Mouse (Mus musculus) layer of hippocampus, adult 2 months (tissue): Measurements from ENCODE around the gene Cmtm7. TPM values are rescaled to one million over a fixed set of nuclear protein-coding genes. Genes with fewer than 3 reads are reported as not detected.

Experiments
- DNase-seq, 2 experiments: peaks; one replicate each; pipeline ENCODE4 v3.0.0; 2022; ENCODE audit warnings: low spot score in 2 of 2
- H3K27ac ChIP-seq: fragments of 200-600 bp; 2 replicates; pipeline ENCODE4 v1.8.1; 2022
- H3K4me3 ChIP-seq: fragments of 200-600 bp; 2 replicates; pipeline ENCODE4 v1.8.1; 2022; ENCODE audit warnings: mild to moderate bottlenecking
- CTCF ChIP-seq: fragments of 200-600 bp; conservative IDR thresholded peaks from 2 replicates; pipeline ENCODE4 v1.8.1; 2022; ENCODE audit warnings: antibody characterized with exemption, mild to moderate bottlenecking, moderate library complexity
- total RNA-seq, 2 experiments: library from RNA; stranded (reverse); gene quantifications; 2 replicates each; pipeline ENCODE4 v1.2.3; 2021

The Cmtm7 gene
- total RNA-seq, 2 experiments from 2014 or later: 4.3 to 4.8 TPM

DNA sequence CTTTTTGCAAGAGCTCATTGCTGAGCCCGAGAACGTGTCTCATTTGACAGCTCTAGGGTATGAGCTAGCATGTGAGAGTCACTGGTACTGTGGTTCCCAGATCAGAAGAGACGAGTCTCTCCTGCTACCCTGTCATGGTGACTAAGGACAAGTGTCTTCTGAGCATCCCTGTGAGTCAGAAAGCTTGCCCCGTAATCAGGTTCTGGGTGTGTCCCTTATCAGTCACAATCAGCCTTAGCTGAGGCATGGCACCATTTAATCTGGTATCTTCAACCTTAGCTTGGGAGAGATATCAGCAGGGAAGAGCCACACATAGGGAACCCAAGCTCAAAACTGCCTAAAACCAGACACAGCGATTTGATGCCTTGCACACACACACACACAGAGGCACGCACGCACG, 7.0 kb upstream of the Cmtm7 start:
- no peak for DNase-seq
- Histone ChIP-seq H3K27ac (peak overlapping the region; percentile 46; the same call in 1 of the 2 replicates), H3K4me3 (no peak overlapping the region)
- no peak for TF ChIP-seq CTCF

DNA sequence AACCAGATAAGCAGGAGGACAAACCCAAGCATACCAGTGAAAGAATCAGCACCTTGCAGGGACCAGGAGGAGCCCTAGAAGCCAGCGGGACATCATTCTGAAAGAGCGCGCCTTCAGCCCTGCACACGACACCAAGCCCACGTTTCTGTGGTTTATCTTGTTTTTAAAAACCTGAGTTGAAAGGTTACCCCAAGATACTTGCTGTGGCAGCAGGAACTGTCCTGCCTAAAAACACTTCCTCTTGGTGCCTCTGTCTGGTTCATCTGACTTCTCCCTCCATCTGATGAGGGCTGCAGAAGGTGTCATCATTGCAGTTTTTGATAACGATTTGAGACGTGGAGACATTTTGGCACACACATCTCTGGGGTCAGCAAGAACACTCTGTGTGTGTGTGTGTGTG, 6.1 kb upstream of the Cmtm7 start:
- DNase-seq: no peak
- TF ChIP-seq CTCF: no peak
- Histone ChIP-seq H3K27ac (0 out of 2 replicates have a peak overlapping the region, but pooled peaks have one; percentile 43), H3K4me3 (no peak overlapping the region)

DNA sequence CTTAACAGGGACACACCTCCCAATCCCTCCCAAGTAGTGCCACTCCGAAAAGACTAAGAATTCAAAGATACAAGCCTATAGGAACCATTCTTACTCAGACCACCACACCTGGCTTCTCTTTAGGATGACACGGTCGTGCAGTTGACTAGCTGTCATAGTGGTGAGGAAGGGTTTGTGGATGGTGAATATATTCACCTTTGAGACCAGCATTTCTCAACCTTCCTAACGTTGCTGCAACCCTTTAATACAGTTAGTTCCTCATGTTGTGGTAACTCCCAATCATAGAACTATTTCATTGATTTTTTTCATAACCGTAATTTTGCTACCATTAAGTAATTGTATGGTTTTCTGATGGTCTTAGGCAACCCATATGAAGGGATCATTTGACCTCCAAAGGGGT, 5.5 kb upstream of the Cmtm7 start:
- no peak for TF ChIP-seq CTCF
- H3K4me3 ChIP-seq: no peak overlapping the region
- H3K27ac ChIP-seq: 0 out of 2 replicates have a peak overlapping the region, but pooled peaks have one; percentile 43
- DNase-seq: no peak

DNA sequence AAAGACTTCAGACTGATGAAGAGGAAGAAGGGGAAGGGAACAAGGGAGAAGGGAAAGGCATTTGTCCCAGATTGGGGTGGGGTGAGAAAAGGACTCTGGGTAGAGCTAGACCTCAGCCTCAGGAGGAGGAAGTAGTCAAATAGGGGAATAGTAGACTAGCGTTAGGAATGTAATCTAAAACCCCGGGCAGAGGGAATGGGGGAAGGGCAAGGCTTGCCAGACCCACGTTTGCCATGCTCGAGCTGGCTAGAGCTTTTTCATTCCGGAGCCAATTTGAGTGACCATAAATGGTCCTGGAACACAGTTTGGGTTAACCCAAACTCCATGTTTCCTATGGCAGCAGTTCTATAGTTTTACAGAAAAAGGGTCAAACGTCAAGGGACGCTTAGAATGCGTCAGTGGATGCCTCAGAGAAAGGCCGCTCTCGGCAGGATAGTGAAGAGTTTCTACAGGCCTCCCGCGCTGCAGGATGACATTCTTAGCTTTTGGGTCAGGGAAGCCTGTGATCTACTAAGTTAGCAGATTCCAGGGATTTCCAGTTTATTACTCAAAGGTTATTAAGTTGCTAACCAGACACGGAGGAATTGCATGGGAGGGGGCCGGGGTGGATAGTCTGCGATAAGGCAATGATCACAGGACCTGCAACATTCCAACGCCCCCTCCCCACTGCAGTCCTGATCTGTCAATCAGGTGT, 3.9 kb upstream of the Cmtm7 start:
- no peak for TF ChIP-seq CTCF
- DNase-seq: no peak
- H3K27ac ChIP-seq: no peak overlapping the region
- no peak overlapping the region for H3K4me3 ChIP-seq

DNA sequence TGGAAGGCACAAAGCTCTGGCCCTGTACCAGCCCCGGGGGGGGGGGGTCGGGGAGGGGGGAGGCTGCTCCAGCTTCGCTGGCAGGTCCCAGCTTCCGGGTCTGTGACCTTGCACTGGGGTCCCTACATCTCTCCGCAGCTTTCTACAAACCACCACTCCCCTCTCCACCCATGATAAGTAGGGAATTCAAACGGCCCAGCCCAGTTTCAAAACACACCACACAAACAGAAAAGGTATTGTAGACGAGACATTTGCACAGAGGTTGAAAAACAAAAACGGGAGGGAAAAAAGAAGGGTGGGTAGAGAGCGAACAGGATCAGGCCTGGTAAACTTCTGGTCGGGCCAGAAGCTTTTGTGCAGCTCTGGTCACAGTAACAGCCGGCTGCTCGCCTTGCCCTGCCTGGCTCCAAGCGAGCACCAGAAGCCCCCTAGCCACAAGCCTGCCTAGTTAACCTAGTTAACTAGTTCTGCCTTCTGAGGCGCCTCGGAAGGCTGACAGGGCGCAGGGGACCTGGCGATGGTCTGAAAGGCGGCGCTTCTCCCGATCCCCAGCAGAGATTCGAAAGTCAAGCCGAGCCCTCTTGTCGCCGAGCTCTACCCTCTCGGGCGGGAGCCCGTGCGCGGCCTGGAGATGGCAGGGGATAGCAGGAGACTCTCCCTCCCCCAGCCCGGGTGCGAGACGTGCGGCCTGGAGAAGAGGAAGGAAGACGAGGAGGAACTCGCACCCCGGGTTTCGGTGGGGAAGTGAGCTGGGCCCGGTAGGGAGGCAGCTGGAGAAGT, 720 bp downstream of the Cmtm7 start:
- peak overlapping the region; percentile 57; the same call in 1 of the 2 replicates for H3K27ac ChIP-seq
- TF ChIP-seq CTCF: no peak
- no peak for DNase-seq
- H3K4me3 ChIP-seq: peak overlapping the region; percentile 57

DNA sequence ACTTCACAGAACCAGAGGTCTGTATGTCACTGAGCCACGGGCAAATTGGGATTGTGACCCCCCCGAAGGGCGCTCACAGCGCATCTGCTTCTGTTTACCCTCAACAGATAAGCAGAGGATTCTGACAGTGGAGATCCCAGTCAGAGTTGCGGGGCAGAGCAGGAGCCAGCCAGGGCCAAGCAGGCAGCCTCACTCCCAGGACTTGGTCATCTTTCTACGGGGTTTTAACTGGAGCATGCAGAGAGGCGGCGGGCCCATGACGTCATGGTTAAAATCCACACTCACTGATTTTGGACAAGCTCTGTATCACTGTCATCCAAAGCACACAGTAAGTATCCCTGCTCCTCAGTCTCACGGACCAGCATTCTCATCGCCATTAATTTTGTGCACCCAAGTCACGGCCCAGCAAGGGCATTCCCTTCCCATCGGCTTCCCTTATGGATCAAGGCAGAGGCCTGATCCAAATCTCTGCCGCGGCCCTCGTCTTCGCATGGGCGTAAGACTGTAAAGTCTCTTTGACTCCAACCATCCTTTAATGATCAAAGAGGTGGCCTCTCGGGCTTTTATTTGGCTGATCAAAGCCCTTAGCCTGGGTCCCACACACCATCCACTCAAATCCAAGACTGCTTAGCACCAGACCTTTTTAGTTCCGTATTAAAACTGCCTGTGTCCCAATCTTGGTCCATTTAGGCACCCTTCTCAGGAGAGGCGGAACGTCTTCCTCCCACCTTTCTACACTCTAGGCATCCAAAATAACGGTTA, 1.5 kb downstream of the Cmtm7 start:
- no peak for TF ChIP-seq CTCF
- Histone ChIP-seq H3K4me3 (no peak overlapping the region; the same call in 1 of the 2 replicates), H3K27ac (peak overlapping the region; percentile 57; the same call in 1 of the 2 replicates)
- no peak for DNase-seq

DNA sequence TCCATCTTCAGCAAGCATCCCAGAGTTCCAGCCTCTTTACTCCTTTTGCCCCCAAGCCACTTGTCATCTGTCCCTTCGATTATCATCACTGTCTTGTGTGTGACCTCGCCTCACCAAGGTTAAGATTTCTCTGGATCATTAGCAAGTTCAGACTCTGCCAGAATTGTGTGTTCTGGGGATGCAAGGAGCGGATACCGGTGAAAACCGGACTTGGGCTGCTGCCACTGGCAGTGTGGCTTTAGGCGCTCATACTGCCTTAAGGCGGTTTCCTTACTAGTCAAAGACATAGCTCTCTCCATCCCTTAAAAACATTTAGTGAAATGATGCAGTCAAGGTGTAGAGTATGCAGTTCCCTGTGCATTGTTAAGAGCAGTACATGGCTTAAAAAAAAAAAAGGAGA, 2.8 kb downstream of the Cmtm7 start:
- TF ChIP-seq CTCF: no peak
- H3K27ac ChIP-seq: no peak overlapping the region
- no peak for DNase-seq

DNA sequence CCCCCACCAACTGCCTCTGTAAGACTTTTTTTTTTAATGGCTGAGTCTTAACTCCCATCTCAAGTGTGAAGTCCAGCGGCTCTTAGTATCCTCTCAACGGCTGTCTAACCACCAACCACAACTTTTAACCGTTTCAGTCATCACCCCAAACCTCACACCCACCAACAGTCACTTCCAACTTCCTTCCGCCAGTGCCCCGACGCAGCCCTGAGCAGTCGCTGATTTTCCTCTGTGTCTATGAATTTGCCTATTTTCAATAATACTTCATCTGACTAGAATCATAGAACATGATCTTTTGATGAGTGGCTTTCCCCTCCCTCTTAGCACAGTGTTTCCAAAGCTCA, 3.6 kb downstream of the Cmtm7 start:
- no peak for TF ChIP-seq CTCF
- DNase-seq: no peak
- Histone ChIP-seq H3K27ac (no peak overlapping the region), H3K4me3 (no peak overlapping the region)

More for the DNA sequence above, 2.8 kb downstream of the Cmtm7 start:
- H3K4me3 ChIP-seq: no peak overlapping the region

DNA sequence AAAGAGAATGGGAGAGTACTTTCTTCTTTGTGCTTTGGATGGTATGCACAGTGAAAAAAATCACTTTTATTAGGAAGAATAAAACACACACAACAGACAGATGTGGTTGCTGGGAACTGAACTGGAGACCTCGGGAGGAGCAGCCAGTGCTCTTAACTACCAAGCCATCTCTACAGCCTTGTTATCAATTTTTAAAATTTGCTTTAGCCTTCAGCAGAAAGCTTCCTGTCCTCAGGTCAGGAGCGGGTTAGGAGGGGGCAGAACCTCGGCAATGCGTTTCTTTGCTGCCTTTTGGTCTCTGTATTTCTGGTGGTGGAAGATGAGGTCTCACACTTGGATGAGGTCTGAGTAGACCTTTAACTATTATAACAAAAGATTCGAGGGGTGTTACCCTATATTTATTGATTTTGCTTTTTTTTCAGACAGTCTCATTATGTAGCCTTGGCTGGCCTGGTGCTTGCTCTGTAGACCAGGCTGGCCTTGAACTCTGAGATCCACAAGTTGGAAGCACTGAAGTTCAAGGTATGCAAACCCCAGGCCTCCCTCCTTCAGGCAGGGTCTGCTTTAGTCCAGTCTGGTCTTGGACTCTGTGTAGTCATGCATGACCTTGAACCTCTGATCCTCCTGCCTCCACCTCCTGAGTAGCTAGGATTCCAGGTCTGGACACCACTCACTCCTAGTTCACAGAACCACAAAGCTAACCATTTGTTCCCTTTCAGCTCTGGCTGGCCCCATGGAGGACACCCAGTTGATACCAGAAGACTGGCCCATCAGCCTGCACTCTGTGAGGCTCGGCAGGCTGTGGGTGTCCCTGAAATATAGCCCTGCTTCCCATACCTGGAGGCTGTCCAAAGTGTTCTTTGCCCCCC, 4.2 kb downstream of the Cmtm7 start:
- H3K4me3 ChIP-seq: no peak overlapping the region
- no peak for DNase-seq
- no peak overlapping the region for H3K27ac ChIP-seq
- TF ChIP-seq CTCF: no peak

DNA sequence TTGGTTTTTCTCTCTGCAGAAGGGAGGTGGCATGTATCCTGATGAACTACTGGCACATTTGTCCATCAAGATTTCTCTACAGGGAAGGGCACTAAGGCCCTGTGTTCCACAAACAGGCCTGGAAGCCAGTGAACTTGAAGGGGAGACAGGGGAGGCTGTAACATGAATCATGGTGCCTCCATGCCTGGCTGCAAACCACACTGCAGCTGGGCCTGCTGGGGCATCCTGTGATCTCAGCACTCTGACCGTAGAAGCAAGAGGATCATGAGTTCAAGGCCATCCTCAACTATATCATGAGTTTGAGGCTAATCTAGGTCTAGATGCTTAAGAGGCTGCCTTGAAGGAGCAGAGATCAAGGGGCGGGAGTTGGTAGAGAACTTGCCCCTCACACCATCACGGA, 5.3 kb downstream of the Cmtm7 start:
- no peak for DNase-seq
- Histone ChIP-seq H3K4me3 (no peak overlapping the region), H3K27ac (no peak overlapping the region)
- TF ChIP-seq CTCF: no peak

DNA sequence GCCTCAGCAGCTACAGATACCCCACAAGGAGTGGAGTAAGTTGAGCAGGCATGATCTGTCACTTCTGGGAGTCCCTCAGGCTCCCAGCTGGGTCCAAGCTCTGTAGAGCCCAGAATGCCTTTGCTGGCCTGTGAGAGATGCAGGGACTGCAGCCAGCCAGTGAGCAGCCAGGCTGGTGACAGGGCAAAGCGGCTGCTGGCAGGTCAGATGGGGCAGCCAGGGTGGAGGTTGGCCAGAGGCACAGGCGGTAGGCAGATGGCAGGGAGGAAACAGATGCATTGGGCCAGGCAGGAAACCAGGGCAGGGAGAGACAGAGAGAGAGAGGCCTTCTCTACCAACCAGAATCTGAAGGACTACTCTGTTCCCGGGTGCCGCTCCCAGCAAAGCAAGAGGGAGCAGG, 6.4 kb downstream of the Cmtm7 start:
- DNase-seq: peak in 1 of 2 experiments; percentile 24
- no peak overlapping the region for H3K27ac ChIP-seq
- TF ChIP-seq CTCF: no peak
- no peak overlapping the region for H3K4me3 ChIP-seq

DNA sequence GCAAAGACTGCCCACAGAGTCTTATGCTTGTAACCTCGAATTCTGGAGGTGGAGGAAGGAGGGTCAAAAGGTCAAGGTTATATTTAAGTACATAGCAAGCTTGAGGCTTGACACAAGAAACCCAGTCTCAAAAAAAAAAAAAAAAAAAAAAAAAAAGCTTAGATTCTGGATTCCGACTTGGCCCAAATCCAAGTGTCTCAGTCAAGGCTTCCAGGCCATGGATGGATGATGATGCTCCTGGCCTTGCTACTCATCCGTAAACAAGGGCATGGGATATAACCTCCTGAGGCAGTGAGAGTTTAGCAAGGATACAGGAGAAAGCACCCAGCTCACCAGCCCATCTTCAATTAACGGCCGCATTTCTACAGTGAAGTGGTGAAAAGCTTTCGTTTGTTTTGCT, 7.0 kb downstream of the Cmtm7 start:
- no peak for DNase-seq
- Histone ChIP-seq H3K4me3 (no peak overlapping the region), H3K27ac (no peak overlapping the region)
- no peak for TF ChIP-seq CTCF
